Mouse (Mus musculus) fat pad, adult 2 months (tissue): ENCODE measurements around the gene Kremen1.

Experiments used
- DNase-seq: peaks from one replicate; pipeline ENCODE4 v3.0.0-alpha.2; 2011; ENCODE audit warnings: low read depth, low spot score; ENCODE audit errors: extremely low read depth

Kremen1 gene

GRCm38 (mm10) chr11:5176685-5177084 lies 84.7 kb downstream of the Kremen1 start:
- DNase-seq, result no peak

GRCm38 (mm10) chr11:5175866-5176265 lies 85.5 kb downstream of the Kremen1 start:
- no peak for DNase-seq

GRCm38 (mm10) chr11:5175141-5175540 lies 86.2 kb downstream of the Kremen1 start:
- no peak for DNase-seq

- DNase-seq, result no peak
Observed at GRCm38 (mm10) chr11:5172861-5173260, 88.5 kb downstream of the Kremen1 start.

- DNase-seq, result no peak
Observed at GRCm38 (mm10) chr11:5167311-5167710, 94.0 kb downstream of the Kremen1 start.

GRCm38 (mm10) chr11:5165471-5165916 lies 95.9 kb downstream of the Kremen1 start:
- DNase-seq, result no peak

GRCm38 (mm10) chr11:5164310-5164709 lies 97.0 kb downstream of the Kremen1 start:
- DNase-seq, result no peak

- DNase-seq, result no peak
Observed at GRCm38 (mm10) chr11:5163421-5163820, 97.9 kb downstream of the Kremen1 start.

- DNase-seq, result no peak
Observed at GRCm38 (mm10) chr11:5160722-5161485, 100.5 kb downstream of the Kremen1 start.

- DNase-seq, result no peak
Observed at GRCm38 (mm10) chr11:5158056-5158455, 103.3 kb downstream of the Kremen1 start.

GRCm38 (mm10) chr11:5154961-5155805 lies 106.2 kb downstream of the Kremen1 start:
- DNase-seq, result no peak

GRCm38 (mm10) chr11:5151680-5152337 lies 109.5 kb downstream of the Kremen1 start, which contains the start of gene Emid1:
Emid1 (minus strand) TSS chr11:5152257.
- no peak for DNase-seq

GRCm38 (mm10) chr11:5151247-5151630 lies 110.1 kb downstream of the Kremen1 start:
- no peak for DNase-seq

GRCm38 (mm10) chr11:5150416-5151246 lies 110.7 kb downstream of the Kremen1 start:
- no peak for DNase-seq

GRCm38 (mm10) chr11:5149955-5150354 lies 111.4 kb downstream of the Kremen1 start:
- DNase-seq, result no peak

- DNase-seq, result no peak
Observed at GRCm38 (mm10) chr11:5149249-5149648, 112.1 kb downstream of the Kremen1 start.

GRCm38 (mm10) chr11:5145600-5145999 lies 115.8 kb downstream of the Kremen1 start:
- DNase-seq, result no peak

- DNase-seq, result no peak
Observed at GRCm38 (mm10) chr11:5141965-5142364, 119.4 kb downstream of the Kremen1 start.
